In the genomic region with DNA sequence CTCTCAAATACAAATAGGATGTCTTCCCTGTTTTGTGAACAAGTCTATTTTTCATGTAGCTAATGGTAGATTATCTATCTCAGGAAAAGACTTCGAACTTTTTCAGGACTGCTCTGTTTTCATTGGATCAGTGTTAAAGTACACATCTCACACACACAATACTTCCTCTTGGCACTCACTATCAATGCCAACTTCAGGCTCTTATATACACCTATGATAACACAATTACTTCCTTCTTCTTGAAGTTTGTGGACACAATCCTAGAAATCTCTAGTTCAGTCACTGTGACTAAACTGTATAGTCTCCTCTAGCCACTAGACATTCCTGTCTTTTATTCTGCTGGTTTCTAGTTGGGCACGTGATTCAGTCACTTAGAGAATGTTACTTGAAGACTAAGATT, we compare ENCODE assay signal across 19 mouse cellular contexts.
"Had no signal": no experiment of that assay in that cellular context is flagged by ENCODE, and none has a peak within 500 bp of the region (broad histone marks: within the 10 kb centered on the region; RNA-seq: fewer than 3 reads in every experiment).

No protein-coding gene starts in this region.

- H3K4me2 ChIP-seq: liver, embryonic 13.5 days; midbrain, embryonic 12.5 days; midbrain, embryonic 15.5 days; neural tube, embryonic 12.5 days; neural tube, embryonic 15.5 days; stomach, embryonic 15.5 days had no signal

- H3K9ac ChIP-seq: liver, embryonic 13.5 days; midbrain, embryonic 12.5 days; midbrain, embryonic 15.5 days; neural tube, embryonic 12.5 days; neural tube, embryonic 15.5 days; stomach, embryonic 15.5 days had no signal

- H3K36me3 ChIP-seq: midbrain, embryonic 15.5 days; neural tube, embryonic 15.5 days; stomach, embryonic 15.5 days had no signal

- H3K27ac ChIP-seq: kidney, postnatal 0 days; left cerebral cortex, adult 2 months; liver, embryonic 13.5 days; macrophage; midbrain, embryonic 12.5 days; midbrain, embryonic 15.5 days; neural tube, embryonic 12.5 days; neural tube, embryonic 15.5 days; stomach, embryonic 15.5 days had no signal

- H3K9me3 ChIP-seq: liver, embryonic 13.5 days; midbrain, embryonic 12.5 days; midbrain, embryonic 15.5 days; neural tube, embryonic 12.5 days; neural tube, embryonic 15.5 days; stomach, embryonic 15.5 days had no signal

- H3K4me3 ChIP-seq: left cerebral cortex, adult 2 months; liver, embryonic 13.5 days; midbrain, embryonic 12.5 days; midbrain, embryonic 15.5 days; neural tube, embryonic 12.5 days; neural tube, embryonic 15.5 days; stomach, embryonic 15.5 days had no signal

- DNase-seq: kidney, adult 2 months; kidney, postnatal 25 days; layer of hippocampus, postnatal 36 days; liver, embryonic 13.5 days; right cerebral cortex, adult 18-20 months; right cerebral cortex, postnatal 14 days; spleen, adult 18-20 months; thymus, adult 18-20 months; thymus, postnatal 36 days had no signal

- H3K27me3 ChIP-seq: liver, embryonic 13.5 days; midbrain, embryonic 12.5 days; midbrain, embryonic 15.5 days; neural tube, embryonic 12.5 days; neural tube, embryonic 15.5 days; stomach, embryonic 15.5 days had no signal

- ATAC-seq: inflammation-experienced regulatory T-cells, adult 6 months; intestine, embryonic 16.5 days; midbrain, embryonic 15.5 days had no signal

- H3K4me1 ChIP-seq: liver, embryonic 13.5 days; midbrain, embryonic 12.5 days; midbrain, embryonic 15.5 days; neural tube, embryonic 12.5 days; neural tube, embryonic 15.5 days; stomach, embryonic 15.5 days had no signal
